Mouse (Mus musculus) left cerebral cortex, postnatal 25 days (tissue): ENCODE data around the gene Atp2b4. TPM values are rescaled to one million over a fixed set of nuclear protein-coding genes. Genes with fewer than 3 reads are reported as not detected.
"Not testable (repeated sequence)": the region's sequence is repeated elsewhere in the genome, so short reads cannot be mapped to it uniquely, and the experiment has no call there.

ENCODE experiments used
- DNase-seq, 2 experiments: peaks; one replicate each; pipeline ENCODE4 v3.0.0; 2022; ENCODE audit warnings: low spot score in 2 of 2, mixed read lengths in 1 of 2
- intact Hi-C: fragments of 180-260 bp; cut with DNase I; formaldehyde crosslinking; loops from one replicate; pipeline ENCODE4 v1.15.1; 2025
- total RNA-seq, 2 experiments: library from RNA; stranded (reverse); gene quantifications; 2 replicates each; pipeline ENCODE4 v1.2.3; 2021

Atp2b4 gene
- total RNA-seq, 2 experiments from 2014 or later: 201 to 257 TPM

GRCm38 (mm10) chr1:133712288-133713008, 88.4 kb downstream of the Atp2b4 start:
- peak; percentile 15 to 43 for DNase-seq
- intact Hi-C loops: no loop called here

DNA sequence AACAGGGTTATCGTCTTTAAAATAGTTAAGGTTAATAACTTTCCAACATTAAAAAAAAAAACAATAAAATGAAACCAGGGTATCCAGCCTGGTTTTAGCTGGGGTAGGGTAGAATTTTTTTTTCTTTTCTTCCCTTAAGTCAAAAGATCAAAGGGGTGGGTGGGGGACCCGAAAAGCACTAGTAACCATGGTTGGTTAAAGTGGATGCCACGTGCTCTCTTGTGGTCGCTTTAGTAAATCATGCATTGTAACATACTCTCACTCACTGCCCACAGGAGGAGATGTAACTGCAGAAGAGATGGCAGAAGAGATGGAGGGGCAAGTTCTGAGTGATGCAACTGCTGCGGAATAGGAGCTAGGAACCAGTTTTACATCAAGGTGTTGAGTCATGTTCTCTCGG, 89.5 kb downstream of the Atp2b4 start:
- intact Hi-C loops: no loop called here
- DNase-seq: no peak

DNA sequence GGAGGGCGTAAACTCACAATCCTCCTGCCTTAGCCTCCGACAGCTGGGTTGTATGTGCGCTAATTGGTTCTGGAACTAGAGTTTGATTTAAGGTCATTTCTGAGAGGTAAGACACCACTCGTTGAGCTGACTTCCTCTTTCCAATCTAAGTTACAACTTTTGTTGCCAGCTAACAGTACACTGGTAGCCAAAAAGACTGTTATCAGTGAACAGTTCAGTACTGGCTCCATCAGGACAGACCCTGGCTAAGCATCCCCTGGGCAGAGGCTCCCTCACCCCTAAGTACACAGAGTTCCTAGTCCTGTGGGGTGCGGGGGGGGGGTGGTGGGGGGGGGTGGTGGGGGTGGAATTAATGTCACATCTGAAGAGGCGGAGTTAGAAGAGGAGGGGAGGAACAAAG, 89.9 kb downstream of the Atp2b4 start:
- DNase-seq: no peak
- intact Hi-C loops: no loop called here

GRCm38 (mm10) chr1:133709292-133709691, 91.5 kb downstream of the Atp2b4 start:
- no peak for DNase-seq
- intact Hi-C loops: no loop called here

GRCm38 (mm10) chr1:133701824-133702223, 99.0 kb downstream of the Atp2b4 start:
- peak in 1 of 2 experiments; percentile 31 for DNase-seq
- intact Hi-C loops: not testable (repeated sequence)

DNA sequence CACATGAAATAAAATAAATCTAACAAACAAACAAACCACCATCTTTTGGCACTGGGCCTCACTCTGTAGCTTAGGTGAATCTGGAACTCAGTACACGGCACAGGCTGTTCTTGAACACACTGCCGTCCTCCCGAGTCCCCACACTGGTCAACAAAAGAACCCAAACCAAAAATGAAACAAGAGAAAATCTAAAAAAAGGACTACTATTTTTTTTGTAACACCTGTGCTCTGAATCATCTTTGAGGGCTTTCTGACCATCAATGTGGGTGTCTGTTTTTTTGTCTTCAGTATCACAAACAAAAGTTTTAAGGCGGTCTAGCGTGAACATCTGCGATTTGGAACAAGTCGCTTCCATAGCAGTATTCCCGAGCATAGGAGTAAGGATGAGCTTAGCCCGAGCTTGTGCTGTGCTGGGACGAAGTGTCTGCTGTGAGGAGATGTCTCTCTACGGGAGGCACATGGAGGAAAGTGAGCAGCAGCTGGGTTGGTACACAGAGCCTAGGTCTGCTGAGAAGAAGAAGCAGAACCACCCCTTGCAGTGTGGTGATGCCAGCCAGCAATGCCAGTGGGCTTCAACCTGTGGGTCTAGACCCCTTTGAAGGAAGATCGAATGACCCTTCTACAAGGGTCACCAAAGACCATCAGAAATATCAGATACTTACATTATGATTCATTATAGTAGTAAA, 102.8 kb downstream of the Atp2b4 start:
- no peak for DNase-seq
- intact Hi-C loops: no loop called here

GRCm38 (mm10) chr1:133695901-133696300, 104.9 kb downstream of the Atp2b4 start:
- intact Hi-C loops: no loop called here

GRCm38 (mm10) chr1:133694876-133695275, 106.0 kb downstream of the Atp2b4 start:
- no peak for DNase-seq

More at GRCm38 (mm10) chr1:133695901-133696300, 104.9 kb downstream of the Atp2b4 start:
- peak in 1 of 2 experiments; percentile 14 for DNase-seq

GRCm38 (mm10) chr1:133694301-133694700, 106.5 kb downstream of the Atp2b4 start:
- intact Hi-C loops: no loop called here

More at GRCm38 (mm10) chr1:133694876-133695275, 106.0 kb downstream of the Atp2b4 start:
- intact Hi-C loops: no loop called here

GRCm38 (mm10) chr1:133693536-133694114, 107.2 kb downstream of the Atp2b4 start:
- intact Hi-C loops: no loop called here
- DNase-seq: no peak

More at GRCm38 (mm10) chr1:133694301-133694700, 106.5 kb downstream of the Atp2b4 start:
- DNase-seq: no peak

DNA sequence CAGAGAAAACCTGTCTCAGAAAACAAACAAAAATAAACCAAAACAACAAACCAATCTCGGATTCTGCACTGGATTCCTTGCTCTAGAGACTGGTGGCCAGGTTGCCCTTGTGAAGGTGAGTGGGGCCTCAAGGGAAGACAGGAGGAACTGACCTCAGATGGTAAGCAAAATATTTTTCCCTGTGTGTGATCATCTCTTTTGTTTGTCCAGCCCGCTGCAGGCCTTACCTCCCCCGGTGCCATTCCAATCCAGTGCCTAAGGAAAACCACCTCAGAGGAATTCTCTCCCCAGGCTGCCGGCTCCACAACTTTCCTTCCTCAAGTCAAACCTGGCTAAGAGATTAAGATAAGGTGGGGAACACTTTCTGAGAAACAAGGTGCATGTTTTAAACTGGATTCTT, 108.6 kb downstream of the Atp2b4 start:
- no peak for DNase-seq
- intact Hi-C loops: no loop called here

DNA sequence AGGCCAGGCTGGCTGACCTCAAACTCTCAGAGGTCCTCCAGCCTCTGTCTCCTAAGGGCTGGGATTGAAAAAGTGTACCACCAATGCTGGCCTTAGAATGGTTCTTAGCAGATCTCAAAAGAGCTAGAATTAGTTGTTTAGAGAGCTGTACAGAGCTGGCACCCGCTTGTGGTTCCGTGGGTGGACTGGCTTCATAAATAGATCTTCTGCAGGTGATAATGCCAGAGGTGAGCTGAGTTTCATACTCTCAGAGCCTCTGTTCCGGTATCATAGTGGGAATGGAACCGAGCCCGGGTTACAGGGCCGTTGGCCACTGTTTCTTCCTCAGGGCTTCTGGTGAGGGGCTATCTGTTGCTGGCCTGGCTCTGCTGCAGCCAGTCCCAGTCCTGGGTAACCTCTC, 109.8 kb downstream of the Atp2b4 start:
- DNase-seq: no peak
- intact Hi-C loops: no loop called here

DNA sequence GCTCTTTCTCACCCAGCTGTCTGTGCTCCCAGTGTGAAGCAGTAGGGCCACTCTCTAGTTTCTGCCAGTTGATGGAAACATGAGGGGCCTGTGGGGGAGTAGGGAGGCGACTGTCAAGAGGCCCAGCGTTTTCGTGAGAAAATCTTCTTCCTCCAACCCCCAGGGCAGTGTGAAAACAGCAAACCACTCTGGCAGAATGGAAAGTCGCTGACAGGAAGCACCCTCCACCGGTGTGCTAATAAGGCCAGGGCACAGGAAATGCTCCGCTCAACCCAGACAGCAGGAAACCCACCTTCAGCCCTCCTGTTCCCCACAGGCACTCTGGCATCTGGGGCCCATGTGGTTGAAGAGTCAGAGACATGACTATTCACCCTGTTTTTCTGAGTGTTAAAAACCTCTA, 110.9 kb downstream of the Atp2b4 start, which contains the start of gene Lax1:
Lax1 (minus strand) TSS at position 212 of the 400 bp plus-strand sequence.
- DNase-seq: no peak
- intact Hi-C loops: no loop called here

GRCm38 (mm10) chr1:133688301-133688700, 112.5 kb downstream of the Atp2b4 start:
- DNase-seq: no peak
- intact Hi-C loops: no loop called here

- intact Hi-C loops: no loop called here
- DNase-seq: peak in 1 of 2 experiments; percentile 19
Measured at GRCm38 (mm10) chr1:133685749-133686519, 114.9 kb downstream of the Atp2b4 start.

GRCm38 (mm10) chr1:133671801-133672200, 129.0 kb downstream of the Atp2b4 start:
- intact Hi-C loops: no loop called here
- no peak for DNase-seq

GRCm38 (mm10) chr1:133671266-133671665, 129.6 kb downstream of the Atp2b4 start:
- DNase-seq: no peak
- intact Hi-C loops: no loop called here

GRCm38 (mm10) chr1:133670776-133671175, 130.1 kb downstream of the Atp2b4 start:
- intact Hi-C loops: no loop called here
- no peak for DNase-seq

DNA sequence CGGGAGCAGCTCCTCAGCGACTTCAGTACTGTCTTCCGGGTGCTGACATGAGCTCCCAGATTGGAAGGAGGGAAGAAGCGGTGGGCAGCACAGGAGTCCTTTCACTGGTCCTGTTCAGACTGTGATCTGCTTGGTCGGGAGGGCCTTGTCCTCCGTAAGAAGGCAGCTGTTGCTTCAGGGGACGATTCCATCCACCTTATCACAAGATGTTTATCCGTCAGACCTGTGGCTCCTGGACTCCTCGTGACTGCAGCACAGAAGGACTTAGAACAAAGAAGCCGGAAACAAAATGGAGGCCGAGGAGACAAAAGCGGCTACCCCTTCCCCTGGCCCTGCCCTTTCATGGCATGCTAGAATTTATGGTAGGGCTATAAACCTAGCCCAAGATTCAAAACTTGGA, 130.7 kb downstream of the Atp2b4 start:
- DNase-seq: no peak
- intact Hi-C loops: no loop called here

GRCm38 (mm10) chr1:133668618-133669017, 132.2 kb downstream of the Atp2b4 start:
- intact Hi-C loops: no loop called here
- no peak for DNase-seq
